In the genomic region with DNA sequence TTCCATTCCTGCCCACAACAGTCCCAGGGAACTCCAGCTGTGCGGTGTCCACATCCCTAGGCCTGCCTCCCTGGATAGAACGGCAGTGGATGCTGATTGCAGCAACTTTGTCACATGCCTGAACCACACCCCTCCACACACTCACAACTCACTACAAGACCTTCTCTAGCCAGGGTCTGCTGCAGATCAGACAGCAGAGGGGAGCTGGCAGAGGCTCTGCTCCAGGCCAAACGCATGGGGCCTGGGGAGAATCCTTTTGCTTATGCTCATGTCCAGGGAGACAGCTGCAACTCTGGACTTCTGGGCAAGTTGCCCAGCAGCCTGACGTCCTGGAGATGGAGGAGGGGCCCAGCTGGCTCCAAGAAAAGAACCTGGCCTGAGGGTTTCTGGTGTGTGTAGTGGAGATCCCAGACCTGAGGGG, we compare ENCODE assay signal across 8 mouse cellular contexts.
A peak's percentile ranks its signal among the peaks of the same experiment; 100 is the strongest.
DNase-seq lines count a peak whose midpoint lies in the region; ATAC-seq and TF ChIP-seq lines count a peak whose summit lies in the region.

No protein-coding gene starts in this region.

- H3K4me2 ChIP-seq in forebrain, embryonic 11.5 days (ENCODE audit: low read depth, low read length, severe bottlenecking) = no peak overlapping the region

- peaks cover 5% of the 10 kb centered on the region; the same call in 1 of the 2 replicates for H3K4me1 ChIP-seq in forebrain, embryonic 11.5 days (replicated peaks; ENCODE audit: control insufficient read depth, insufficient read depth, low read length)
- peaks cover 10% of the 10 kb centered on the region for H3K4me1 ChIP-seq in forebrain, embryonic 10.5 days
- peaks cover 59% of the 10 kb centered on the region for H3K4me1 ChIP-seq in embryonic facial prominence, embryonic 10.5 days
- peaks cover 8% of the 10 kb centered on the region for H3K4me1 ChIP-seq in lung, adult 2 months (ENCODE audit: control insufficient read depth, insufficient read depth, low read length)

- H3K9ac ChIP-seq in forebrain, embryonic 11.5 days (ENCODE audit: low read length) = 0 out of 2 replicates have a peak overlapping the region, but pooled peaks have one; percentile 12

- no peaks in the 10 kb centered on the region for H3K36me3 ChIP-seq in forebrain, embryonic 11.5 days (ENCODE audit: control insufficient read depth, insufficient read depth, low read length)
- no peaks in the 10 kb centered on the region for H3K36me3 ChIP-seq in forebrain, embryonic 10.5 days (replicated peaks)
- no peaks in the 10 kb centered on the region for H3K36me3 ChIP-seq in embryonic facial prominence, embryonic 10.5 days (replicated peaks)

- 47% methylated on average over 4 of the region's 4 CpGs for WGBS in forebrain, embryonic 11.5 days
- 60% methylated on average over 4 of the region's 4 CpGs for WGBS in forebrain, embryonic 10.5 days
- 59% methylated on average over 4 of the region's 4 CpGs for WGBS in embryonic facial prominence, embryonic 10.5 days
- WGBS in lung, adult 2 months = 24% methylated on average over 4 of the region's 4 CpGs

- ATAC-seq in forebrain, embryonic 11.5 days (replicated peaks; ENCODE audit: low FRiP score) = no peak

- no peaks in the 10 kb centered on the region for H3K9me3 ChIP-seq in forebrain, embryonic 11.5 days (ENCODE audit: control insufficient read depth, low read length)
- H3K9me3 ChIP-seq in forebrain, embryonic 10.5 days = no peaks in the 10 kb centered on the region
- no peaks in the 10 kb centered on the region for H3K9me3 ChIP-seq in embryonic facial prominence, embryonic 10.5 days

- H3K27me3 ChIP-seq in forebrain, embryonic 11.5 days (ENCODE audit: control insufficient read depth, insufficient read depth, low read length) = no peaks in the 10 kb centered on the region
- no peaks in the 10 kb centered on the region for H3K27me3 ChIP-seq in forebrain, embryonic 10.5 days (ENCODE audit: poor library complexity, severe bottlenecking)
- no peaks in the 10 kb centered on the region for H3K27me3 ChIP-seq in embryonic facial prominence, embryonic 10.5 days (replicated peaks; ENCODE audit: low read depth, poor library complexity, severe bottlenecking)

- no peak overlapping the region for H3K4me3 ChIP-seq in forebrain, embryonic 11.5 days (ENCODE audit: low read depth, low read length)
- no peak overlapping the region for H3K4me3 ChIP-seq in forebrain, embryonic 10.5 days
- no peak overlapping the region for H3K4me3 ChIP-seq in embryonic facial prominence, embryonic 10.5 days
- no peak overlapping the region for H3K4me3 ChIP-seq in lung, adult 2 months (replicated peaks; ENCODE audit: extremely low read depth, low read depth, low read length)

- no peak overlapping the region for H3K27ac ChIP-seq in forebrain, embryonic 11.5 days (ENCODE audit: low read depth, low read length)
- no peak overlapping the region for H3K27ac ChIP-seq in forebrain, embryonic 10.5 days
- H3K27ac ChIP-seq in embryonic facial prominence, embryonic 10.5 days (replicated peaks) = 0 out of 2 replicates have a peak overlapping the region, but pooled peaks have one; percentile 35

- no peak for TF ChIP-seq POLR2A in lung, adult 2 months (IDR thresholded peaks at IDR 0.05; ENCODE audit: borderline replicate concordance, extremely low read depth, low read depth, low read length)

- peak; percentile 54 for DNase-seq in forebrain, embryonic 11.5 days (ENCODE audit: low spot score)
- no peak for DNase-seq in forebrain, embryonic 10.5 days (ENCODE audit: extremely low spot score, low spot score)
- DNase-seq in embryonic facial prominence, embryonic 10.5 days (ENCODE audit: low spot score) = no peak
- peak; percentile 81 for DNase-seq in heart, adult 8-10 months (ENCODE audit: low spot score)
- DNase-seq in kidney, adult 18-20 months = peak; percentile 70
- peak; percentile 45 for DNase-seq in lung, adult 2 months
- DNase-seq in retina, postnatal 1 day = peak; percentile 92
- DNase-seq in thymus, postnatal 36 days = no peak

- TF ChIP-seq CTCF in lung, adult 2 months (IDR thresholded peaks at IDR 0.05; ENCODE audit: insufficient read depth, low read length) = no peak

Comparison
In these comparisons a context has a peak if more than half of its experiments do, and no peak if none do; other contexts are left out.
1. DNase-seq: peak in forebrain, embryonic 11.5 days (single experiment), heart, adult 8-10 months (single experiment), kidney, adult 18-20 months (single experiment), lung, adult 2 months (single experiment) and retina, postnatal 1 day (single experiment); none in forebrain, embryonic 10.5 days (single experiment), embryonic facial prominence, embryonic 10.5 days (single experiment) and thymus, postnatal 36 days (0 of 2).